Mouse (Mus musculus) thymus, adult 2 months (tissue): ENCODE measurements at regions not wholly inside any gene's neighbourhood (a gene's known extent, or its start where the extent isn't known, plus 50 kb on each side); places are given as distances from the start of the nearest gene placed in this dataset.

Source experiments
- CTCF ChIP-seq: fragments of 200-500 bp; IDR thresholded peaks from 2 replicates; pipeline ENCODE4 v1.5.1; 2012; ENCODE audit warnings: mild to moderate bottlenecking, control low read depth, low read length, moderate library complexity, borderline replicate concordance; ENCODE audit not compliant: control insufficient read depth, poor library complexity, insufficient read depth; ENCODE audit errors: extremely low read depth
- POLR2A ChIP-seq: fragments of 200-500 bp; IDR thresholded peaks from 2 replicates; pipeline ENCODE4 v1.6.1; 2012; ENCODE audit warnings: mild to moderate bottlenecking, low read length, control low read depth, moderate library complexity; ENCODE audit not compliant: control insufficient read depth, poor library complexity, insufficient read depth; ENCODE audit errors: extremely low read depth

DNA sequence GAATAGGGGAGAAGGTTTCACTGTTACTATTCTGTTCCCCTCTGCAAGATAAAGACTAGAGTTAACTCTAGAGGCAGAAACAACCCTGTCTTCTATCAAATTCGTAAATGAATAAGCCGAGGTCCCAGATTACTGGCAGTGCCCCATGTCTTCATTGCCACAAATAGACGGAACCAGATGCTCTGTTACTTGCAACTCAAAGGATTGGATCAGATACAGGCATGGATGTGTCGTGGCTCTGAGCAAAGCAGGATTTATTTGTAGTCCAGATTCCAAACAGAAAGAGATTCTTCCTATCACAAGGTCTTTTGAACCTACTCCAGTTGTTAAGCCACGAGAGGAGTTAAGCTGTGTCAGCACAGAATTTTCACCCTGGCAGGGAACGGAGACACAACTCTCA is 221.9 kb upstream of the Slc7a11 start:
- TF ChIP-seq CTCF, result no peak
- TF ChIP-seq POLR2A, result no peak
